Mouse (Mus musculus): Measurements from ENCODE around the gene Arhgap10. TPM values are rescaled to one million over a fixed set of nuclear protein-coding genes. Genes with fewer than 3 reads are reported as not detected.

The Arhgap10 gene
- polyA plus RNA-seq, 1 experiment from 2014 or later = 3.8 TPM

DNA sequence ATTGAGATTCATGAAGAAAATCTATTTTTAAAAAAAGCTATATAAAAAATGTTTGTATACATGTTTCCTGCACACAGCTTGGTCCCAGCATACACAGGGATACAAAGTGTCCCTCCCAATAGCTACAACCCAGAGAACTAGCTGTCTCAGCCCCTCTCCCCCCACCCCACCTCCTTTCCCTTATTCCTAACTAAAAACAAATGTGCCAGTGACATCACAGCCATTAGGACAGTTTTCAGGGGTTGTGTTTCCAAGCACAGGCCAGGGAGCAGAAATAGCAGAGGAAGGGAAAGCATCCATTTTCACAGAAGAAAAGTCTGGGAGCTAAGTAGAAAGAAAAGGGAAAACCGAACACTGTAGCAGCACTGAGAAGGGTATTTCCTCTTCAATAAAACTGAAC is 163.6 kb downstream of the Arhgap10 start:
- Histone ChIP-seq H3K27me3 (ENCODE audit: control insufficient read depth, insufficient read depth, low read length) (no peaks in the 10 kb centered on the region), H3K4me1 (ENCODE audit: control insufficient read depth, insufficient read depth, low read length) (no peaks in the 10 kb centered on the region; the same call in 1 of the 2 replicates), H3K4me3 (ENCODE audit: low read depth, low read length) (no peak overlapping the region), H3K36me3 (ENCODE audit: control insufficient read depth, insufficient read depth, low read length) (no peaks in the 10 kb centered on the region), H3K9me3 (ENCODE audit: control insufficient read depth, low read length) (no peaks in the 10 kb centered on the region), H3K9ac (replicated peaks; ENCODE audit: low read depth, low read length) (no peak overlapping the region), H3K27ac (ENCODE audit: low read depth, low read length) (no peak overlapping the region), H3K4me2 (ENCODE audit: low read depth, low read length) (no peak overlapping the region)
- ATAC-seq (ENCODE audit: low read depth) = no peak
- WGBS = 74% methylated on average over 1 of the region's 1 CpGs

DNA sequence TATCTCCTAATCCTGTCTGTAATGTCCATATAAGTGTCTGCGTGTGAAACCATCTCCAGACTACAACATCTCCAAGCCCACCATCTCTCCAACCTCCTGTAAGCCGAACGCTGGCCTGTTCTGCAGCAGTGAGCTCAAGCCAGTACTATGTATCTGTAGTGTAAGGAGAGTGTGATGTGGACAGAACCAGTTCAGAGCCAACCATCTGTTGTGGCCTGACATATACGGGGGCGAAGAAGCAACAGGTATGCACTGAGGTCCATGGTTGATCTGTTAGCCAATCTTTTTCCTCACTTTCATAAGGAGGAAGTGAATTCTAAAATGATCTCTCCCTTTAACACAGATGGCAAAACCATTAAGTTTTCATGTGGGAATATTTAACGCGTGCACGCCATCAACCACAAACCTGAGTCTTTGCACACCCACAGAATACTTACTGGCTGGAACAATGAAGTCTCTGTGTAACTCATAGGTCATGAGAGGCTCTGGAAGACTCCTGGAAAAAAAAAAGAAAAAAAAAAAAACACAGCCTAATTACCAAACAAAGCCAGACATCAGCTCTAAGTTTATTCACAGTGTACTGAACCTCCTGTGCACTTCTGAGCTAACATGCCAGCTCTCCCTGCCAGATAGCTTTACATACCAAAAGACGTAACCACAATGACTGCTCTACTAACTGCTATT is 166.4 kb downstream of the Arhgap10 start:
- H3K9me3 ChIP-seq (ENCODE audit: control insufficient read depth, low read length) = no peaks in the 10 kb centered on the region
- no peaks in the 10 kb centered on the region for H3K27me3 ChIP-seq (ENCODE audit: control insufficient read depth, insufficient read depth, low read length)
- H3K9ac ChIP-seq (replicated peaks; ENCODE audit: low read depth, low read length) = no peak overlapping the region
- no peak for ATAC-seq (ENCODE audit: low read depth)
- H3K27ac ChIP-seq (ENCODE audit: low read depth, low read length) = no peak overlapping the region
- H3K4me1 ChIP-seq (ENCODE audit: control insufficient read depth, insufficient read depth, low read length) = no peaks in the 10 kb centered on the region; the same call in 1 of the 2 replicates
- no peaks in the 10 kb centered on the region for H3K36me3 ChIP-seq (ENCODE audit: control insufficient read depth, insufficient read depth, low read length)
- WGBS = 75% methylated on average over 9 of the region's 9 CpGs
- no peak overlapping the region for H3K4me3 ChIP-seq (ENCODE audit: low read depth, low read length)
- H3K4me2 ChIP-seq (ENCODE audit: low read depth, low read length) = no peak overlapping the region

DNA sequence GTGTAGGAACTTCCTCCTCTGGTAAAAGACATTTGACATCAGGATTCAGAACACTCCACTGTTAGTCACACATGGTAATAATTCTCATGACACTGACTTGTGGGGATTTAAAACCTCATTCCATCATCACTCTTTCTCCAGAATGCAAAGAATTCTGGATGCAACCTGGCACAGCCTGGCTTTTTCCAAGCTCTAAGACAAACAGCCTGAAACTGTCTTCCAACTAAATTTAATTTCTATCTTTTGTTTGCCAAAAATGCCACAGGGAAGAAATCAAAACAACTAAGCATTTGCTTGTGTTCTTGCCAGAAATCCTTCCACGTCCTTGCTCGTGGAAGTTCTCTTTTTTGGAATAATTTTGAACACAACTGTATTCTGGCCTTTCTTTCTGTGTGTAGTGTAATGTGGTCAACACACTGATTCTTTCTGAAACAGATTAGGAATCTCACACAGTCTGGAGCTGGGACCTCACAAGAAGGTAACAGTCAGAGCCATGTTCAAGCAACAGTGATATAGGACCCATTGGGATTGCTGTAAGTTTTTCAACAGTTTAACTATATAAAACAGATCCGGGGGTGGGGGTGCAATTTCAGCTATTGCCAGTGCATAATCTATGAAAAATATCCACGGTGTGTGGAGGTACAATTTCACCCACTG is 167.5 kb downstream of the Arhgap10 start:
- Histone ChIP-seq H3K4me2 (ENCODE audit: low read depth, low read length) (no peak overlapping the region), H3K27ac (ENCODE audit: low read depth, low read length) (no peak overlapping the region), H3K36me3 (ENCODE audit: control insufficient read depth, insufficient read depth, low read length) (no peaks in the 10 kb centered on the region), H3K9me3 (ENCODE audit: control insufficient read depth, low read length) (no peaks in the 10 kb centered on the region), H3K9ac (replicated peaks; ENCODE audit: low read depth, low read length) (no peak overlapping the region), H3K27me3 (ENCODE audit: control insufficient read depth, insufficient read depth, low read length) (no peaks in the 10 kb centered on the region), H3K4me3 (ENCODE audit: low read depth, low read length) (no peak overlapping the region), H3K4me1 (ENCODE audit: control insufficient read depth, insufficient read depth, low read length) (no peaks in the 10 kb centered on the region; the same call in 1 of the 2 replicates)
- WGBS = 84% methylated on average over 4 of the region's 4 CpGs
- ATAC-seq (ENCODE audit: low read depth) = no peak

DNA sequence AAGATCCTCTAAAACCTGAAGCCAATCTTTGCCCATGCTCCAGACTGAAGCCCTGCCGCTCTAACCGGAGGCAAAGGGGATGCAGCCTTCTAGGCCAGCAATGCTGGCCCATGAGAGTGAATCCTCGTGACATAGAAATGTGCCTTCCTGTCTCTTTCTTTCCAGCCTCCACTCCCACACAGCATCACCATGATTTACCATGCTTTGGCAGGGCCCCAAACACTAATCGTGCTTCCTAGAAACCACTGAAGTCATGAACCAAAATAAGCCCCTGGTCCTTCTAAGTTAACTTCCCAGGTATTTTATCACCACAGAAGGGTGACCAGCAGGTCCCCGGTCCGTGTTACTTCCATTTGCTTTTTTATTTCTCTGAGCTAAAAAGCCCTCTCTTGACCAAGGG is 173.8 kb downstream of the Arhgap10 start:
- Histone ChIP-seq H3K4me2 (ENCODE audit: low read depth, low read length) (no peak overlapping the region), H3K27me3 (ENCODE audit: control insufficient read depth, insufficient read depth, low read length) (no peaks in the 10 kb centered on the region), H3K9me3 (ENCODE audit: control insufficient read depth, low read length) (no peaks in the 10 kb centered on the region), H3K9ac (replicated peaks; ENCODE audit: low read depth, low read length) (no peak overlapping the region), H3K4me1 (ENCODE audit: control insufficient read depth, insufficient read depth, low read length) (no peaks in the 10 kb centered on the region), H3K36me3 (ENCODE audit: control insufficient read depth, insufficient read depth, low read length) (no peaks in the 10 kb centered on the region), H3K4me3 (ENCODE audit: low read depth, low read length) (no peak overlapping the region), H3K27ac (ENCODE audit: low read depth, low read length) (no peak overlapping the region)
- no peak for ATAC-seq (ENCODE audit: low read depth)
- 85% methylated on average over 6 of the region's 6 CpGs for WGBS

DNA sequence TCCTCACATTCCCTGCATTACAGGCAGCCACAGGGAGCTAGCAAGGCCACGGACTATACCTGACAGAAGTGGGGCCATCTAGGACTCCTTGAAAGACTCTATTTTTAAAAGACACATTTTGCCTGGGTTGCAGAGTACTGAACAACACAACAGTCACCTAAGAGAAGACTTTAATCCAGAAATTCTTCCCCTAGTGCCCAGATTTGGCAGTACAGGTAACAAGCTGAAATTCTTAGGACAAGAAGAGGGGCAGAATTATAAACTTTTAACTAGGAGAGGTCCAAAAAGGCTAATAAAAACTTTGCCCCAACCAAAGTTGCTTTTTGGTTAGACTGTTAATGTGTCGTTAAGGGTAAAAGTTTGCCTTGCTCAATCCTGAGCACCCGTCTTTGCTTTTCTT is 174.4 kb downstream of the Arhgap10 start:
- WGBS = 97% methylated on average over 3 of the region's 3 CpGs
- H3K27me3 ChIP-seq (ENCODE audit: control insufficient read depth, insufficient read depth, low read length) = no peaks in the 10 kb centered on the region
- no peak overlapping the region for H3K27ac ChIP-seq (ENCODE audit: low read depth, low read length)
- no peaks in the 10 kb centered on the region for H3K36me3 ChIP-seq (ENCODE audit: control insufficient read depth, insufficient read depth, low read length)
- no peak overlapping the region for H3K4me3 ChIP-seq (ENCODE audit: low read depth, low read length)
- H3K9me3 ChIP-seq (ENCODE audit: control insufficient read depth, low read length) = no peaks in the 10 kb centered on the region
- H3K9ac ChIP-seq (replicated peaks; ENCODE audit: low read depth, low read length) = no peak overlapping the region
- H3K4me1 ChIP-seq (ENCODE audit: control insufficient read depth, insufficient read depth, low read length) = no peaks in the 10 kb centered on the region
- no peak overlapping the region for H3K4me2 ChIP-seq (ENCODE audit: low read depth, low read length)
- ATAC-seq (ENCODE audit: low read depth) = no peak

DNA sequence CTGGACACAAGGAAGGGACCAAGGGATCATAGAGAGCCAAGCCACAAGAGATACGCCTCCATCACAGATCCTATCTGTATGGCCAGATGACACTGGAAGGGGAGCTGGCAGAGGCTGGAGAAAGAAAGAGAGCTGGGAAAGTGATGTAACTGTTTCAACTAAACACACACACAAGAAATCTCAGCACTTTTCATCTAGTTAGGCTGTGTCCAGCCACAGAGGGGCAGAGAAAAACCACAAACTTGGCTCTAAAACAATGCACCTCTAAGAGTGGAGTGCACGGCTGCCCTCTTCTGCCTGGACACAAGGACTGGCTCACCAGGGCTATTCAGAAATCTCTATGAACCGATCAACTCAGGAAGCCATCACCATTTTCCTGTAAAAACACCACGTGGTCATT is 175.6 kb downstream of the Arhgap10 start:
- WGBS = 85% methylated on average over 4 of the region's 4 CpGs
- ATAC-seq (ENCODE audit: low read depth) = no peak
- Histone ChIP-seq H3K4me2 (ENCODE audit: low read depth, low read length) (no peak overlapping the region), H3K4me1 (ENCODE audit: control insufficient read depth, insufficient read depth, low read length) (no peaks in the 10 kb centered on the region), H3K27me3 (ENCODE audit: control insufficient read depth, insufficient read depth, low read length) (no peaks in the 10 kb centered on the region), H3K27ac (ENCODE audit: low read depth, low read length) (no peak overlapping the region), H3K36me3 (ENCODE audit: control insufficient read depth, insufficient read depth, low read length) (no peaks in the 10 kb centered on the region), H3K9me3 (ENCODE audit: control insufficient read depth, low read length) (no peaks in the 10 kb centered on the region), H3K4me3 (ENCODE audit: low read depth, low read length) (no peak overlapping the region), H3K9ac (replicated peaks; ENCODE audit: low read depth, low read length) (no peak overlapping the region)

DNA sequence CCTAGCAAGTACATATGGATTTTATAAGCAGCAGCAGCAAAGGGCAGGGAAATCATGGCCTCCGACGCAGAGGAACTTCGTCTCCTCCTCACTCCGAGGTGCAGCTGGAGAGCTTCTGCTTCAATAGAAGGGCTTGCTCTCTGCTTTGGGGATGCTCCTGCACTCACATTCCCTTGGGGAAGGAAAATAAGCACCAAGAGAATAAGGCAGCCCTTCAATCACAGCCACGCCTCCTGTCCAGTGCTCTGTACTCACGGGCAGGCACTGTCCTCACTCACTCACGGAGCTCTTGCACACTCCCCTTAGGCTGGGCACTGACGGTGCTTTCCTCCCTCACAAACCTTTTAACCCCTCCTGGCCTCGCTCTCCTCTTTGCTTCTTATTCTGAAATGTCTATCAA is 176.4 kb downstream of the Arhgap10 start:
- WGBS = 51% methylated on average over 9 of the region's 9 CpGs
- no peak for ATAC-seq (ENCODE audit: low read depth)

DNA sequence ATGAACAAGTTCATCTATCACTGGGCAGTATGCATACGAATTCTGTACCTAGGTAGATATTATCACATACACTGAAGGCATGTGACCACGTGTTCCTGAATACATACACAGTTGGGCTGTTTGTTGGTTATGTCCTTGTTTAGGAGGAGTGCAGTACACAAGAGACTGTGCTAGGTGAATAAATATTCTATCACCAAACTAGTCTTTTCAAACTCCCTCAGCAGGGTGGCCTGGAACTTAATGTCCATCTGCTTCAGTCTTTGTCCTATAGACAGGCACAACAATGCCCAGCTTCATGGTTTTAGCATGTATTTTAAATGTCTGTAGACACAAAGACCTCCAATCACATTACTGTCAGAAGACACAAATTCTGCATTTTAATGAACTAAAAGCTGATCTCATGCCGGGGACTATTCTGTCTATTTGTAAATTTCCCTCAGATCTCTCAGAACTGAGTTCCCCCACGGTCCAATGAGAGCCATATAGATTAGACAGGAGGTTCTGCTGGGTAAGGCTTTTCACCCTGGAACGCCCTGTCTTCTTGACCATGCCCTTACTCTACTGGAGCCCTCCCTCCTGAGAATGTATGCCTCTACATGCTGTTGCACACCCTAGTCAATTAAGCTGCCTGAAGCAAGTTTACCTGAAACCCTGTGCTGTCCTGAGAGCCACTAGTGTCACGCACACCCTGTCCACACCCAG is 177.6 kb downstream of the Arhgap10 start:
- Histone ChIP-seq H3K9ac (replicated peaks; ENCODE audit: low read depth, low read length) (no peak overlapping the region), H3K27me3 (ENCODE audit: control insufficient read depth, insufficient read depth, low read length) (no peaks in the 10 kb centered on the region), H3K9me3 (ENCODE audit: control insufficient read depth, low read length) (no peaks in the 10 kb centered on the region), H3K4me2 (ENCODE audit: low read depth, low read length) (no peak overlapping the region), H3K4me1 (ENCODE audit: control insufficient read depth, insufficient read depth, low read length) (no peaks in the 10 kb centered on the region), H3K4me3 (ENCODE audit: low read depth, low read length) (no peak overlapping the region), H3K36me3 (ENCODE audit: control insufficient read depth, insufficient read depth, low read length) (no peaks in the 10 kb centered on the region), H3K27ac (ENCODE audit: low read depth, low read length) (no peak overlapping the region)
- ATAC-seq (ENCODE audit: low read depth) = no peak; the same call in 1 of the 2 replicates
- WGBS = 47% methylated on average over 6 of the region's 6 CpGs

More for the DNA sequence above, 176.4 kb downstream of the Arhgap10 start:
- H3K36me3 ChIP-seq (ENCODE audit: control insufficient read depth, insufficient read depth, low read length) = no peaks in the 10 kb centered on the region
- H3K9ac ChIP-seq (replicated peaks; ENCODE audit: low read depth, low read length) = no peak overlapping the region
- H3K4me2 ChIP-seq (ENCODE audit: low read depth, low read length) = no peak overlapping the region
- no peak overlapping the region for H3K27ac ChIP-seq (ENCODE audit: low read depth, low read length)
- H3K27me3 ChIP-seq (ENCODE audit: control insufficient read depth, insufficient read depth, low read length) = no peaks in the 10 kb centered on the region
- H3K9me3 ChIP-seq (ENCODE audit: control insufficient read depth, low read length) = no peaks in the 10 kb centered on the region
- no peaks in the 10 kb centered on the region for H3K4me1 ChIP-seq (ENCODE audit: control insufficient read depth, insufficient read depth, low read length)
- no peak overlapping the region for H3K4me3 ChIP-seq (ENCODE audit: low read depth, low read length)

DNA sequence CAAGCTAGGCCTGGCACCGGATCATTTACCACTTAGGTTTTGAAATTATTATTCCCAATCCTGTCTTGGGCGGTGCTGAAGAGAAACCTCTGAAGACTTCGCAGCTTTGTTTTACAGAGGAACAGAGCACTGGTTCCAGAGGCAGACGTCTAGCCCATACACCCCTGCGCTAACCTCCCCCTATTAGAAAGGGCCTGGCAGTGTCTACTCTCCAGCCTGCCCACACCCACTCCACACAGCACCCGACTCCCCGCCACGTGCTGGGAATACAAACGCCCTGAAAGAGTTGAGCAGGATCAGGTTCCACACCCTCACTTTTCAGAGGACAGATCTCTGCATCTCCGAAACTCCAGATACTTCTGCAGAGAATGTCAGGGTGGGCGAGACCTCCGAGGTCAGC is 180.5 kb downstream of the Arhgap10 start:
- ATAC-seq (ENCODE audit: low read depth) = no peak; the same call in 1 of the 2 replicates
- H3K4me2 ChIP-seq (ENCODE audit: low read depth, low read length) = no peak overlapping the region

More for the DNA sequence above, 180.5 kb downstream of the Arhgap10 start:
- H3K27me3 ChIP-seq (ENCODE audit: control insufficient read depth, insufficient read depth, low read length) = no peaks in the 10 kb centered on the region
- no peak overlapping the region for H3K9ac ChIP-seq (replicated peaks; ENCODE audit: low read depth, low read length)
- no peak overlapping the region for H3K4me3 ChIP-seq (ENCODE audit: low read depth, low read length)
- WGBS = 77% methylated on average over 12 of the region's 12 CpGs
- H3K36me3 ChIP-seq (ENCODE audit: control insufficient read depth, insufficient read depth, low read length) = no peaks in the 10 kb centered on the region
- no peak overlapping the region for H3K27ac ChIP-seq (ENCODE audit: low read depth, low read length)
- H3K9me3 ChIP-seq (ENCODE audit: control insufficient read depth, low read length) = no peaks in the 10 kb centered on the region
- no peaks in the 10 kb centered on the region for H3K4me1 ChIP-seq (ENCODE audit: control insufficient read depth, insufficient read depth, low read length)
